Mouse (Mus musculus): ENCODE results near the gene Serpinb6a.

Gene Serpinb6a

DNA sequence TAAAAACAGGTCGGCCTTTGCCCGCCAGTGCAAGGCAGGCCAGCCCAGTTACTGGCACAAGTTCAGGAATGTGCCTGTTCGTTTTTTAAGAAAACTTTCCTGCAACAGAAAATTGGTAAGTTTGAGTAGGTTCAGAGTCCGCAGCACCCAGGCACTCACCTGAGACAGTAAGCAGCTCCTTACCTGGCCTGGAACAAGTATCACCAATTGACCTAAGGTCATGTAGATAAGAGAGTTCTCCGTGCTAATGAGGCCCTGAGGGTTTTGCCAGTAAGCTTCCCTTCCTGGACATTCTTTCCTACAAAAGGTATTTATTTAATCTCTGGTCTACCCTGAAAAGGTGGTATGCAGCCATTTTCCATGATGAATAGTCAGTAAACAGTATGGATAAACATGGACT is 80.9 kb downstream of the Serpinb6a start:
- no peak for DNase-seq (ENCODE audit: extremely low spot score, low read depth, low spot score)

DNA sequence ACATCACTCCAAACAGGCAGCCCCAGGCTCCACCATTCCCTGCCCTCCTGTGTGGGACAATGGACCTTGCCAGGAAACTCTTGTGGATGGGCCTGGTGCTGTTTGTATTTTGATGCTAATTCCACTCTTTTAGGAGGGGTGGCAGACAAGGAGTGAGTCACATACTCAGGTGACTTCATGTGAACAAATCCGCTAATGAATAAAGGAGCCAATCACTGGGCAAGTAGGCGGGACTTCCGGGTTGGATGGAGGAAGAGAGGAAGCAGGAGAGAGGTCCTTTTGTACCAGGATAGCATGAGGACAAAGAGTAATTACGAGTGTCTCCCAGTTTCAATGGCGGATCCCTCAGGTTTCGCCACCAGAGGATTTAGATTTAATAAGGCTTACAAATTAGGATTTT is 81.6 kb downstream of the Serpinb6a start:
- DNase-seq (ENCODE audit: extremely low spot score, low read depth, low spot score): no peak

DNA sequence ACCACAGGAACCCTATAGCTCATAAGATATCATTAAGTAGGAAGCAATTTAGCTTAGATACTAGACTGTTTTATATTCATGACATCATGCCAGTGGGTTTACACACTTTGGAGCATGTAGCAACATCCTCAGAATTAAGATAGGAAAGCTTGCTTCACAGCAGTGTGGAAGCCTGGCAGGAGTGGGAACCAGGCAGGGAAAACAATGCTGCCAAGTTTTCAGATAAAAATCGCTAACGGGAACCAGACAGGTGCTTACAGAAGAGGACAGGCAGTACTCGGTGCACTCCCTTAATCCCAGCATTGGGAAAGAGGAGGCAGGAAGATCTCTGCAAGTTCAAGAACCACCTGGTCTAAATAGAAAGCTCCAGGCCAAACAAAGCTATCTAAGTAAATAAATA is 95.8 kb downstream of the Serpinb6a start:
- no peak for DNase-seq (ENCODE audit: extremely low spot score, low read depth, low spot score)

DNA sequence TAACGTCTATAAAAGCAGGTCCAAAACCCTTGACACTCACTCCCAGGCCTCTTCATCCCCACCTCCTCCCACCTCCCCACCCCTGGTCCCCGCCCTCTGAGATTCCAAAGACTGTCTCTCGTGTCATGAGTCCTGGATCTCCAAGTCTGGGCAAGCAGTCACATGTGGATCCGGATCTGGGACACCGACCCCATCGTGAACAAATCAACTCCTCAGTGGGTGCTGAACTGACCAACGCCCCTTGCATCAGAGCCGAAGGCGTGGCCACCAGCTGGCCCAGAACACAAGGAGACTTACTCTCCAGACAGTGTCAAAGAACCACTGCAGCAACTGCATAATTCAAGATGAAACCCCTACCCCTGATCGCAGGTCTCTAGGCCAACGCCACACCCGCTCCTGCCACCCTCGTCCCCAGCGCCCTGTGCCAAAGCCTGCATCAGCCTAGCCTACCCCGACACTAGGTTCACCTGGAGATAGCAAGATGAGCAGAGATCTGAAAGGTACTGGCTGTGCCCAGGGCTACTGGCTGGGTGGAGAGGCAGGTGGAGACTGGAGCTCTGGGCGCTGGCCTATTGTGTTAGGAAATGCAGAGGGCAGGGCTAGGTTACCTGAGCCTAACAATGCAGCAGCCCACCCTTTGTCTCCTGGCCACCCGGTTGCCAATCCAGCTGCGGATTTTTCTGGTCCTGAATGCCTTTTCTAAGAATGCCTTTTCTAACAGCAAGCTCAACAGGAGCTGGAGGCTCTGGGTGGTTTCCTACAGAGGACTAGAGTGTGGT is 97.2 kb downstream of the Serpinb6a start, which contains the start of gene Serpinb6c:
Gene Serpinb6c (minus strand): TSS at position 533 of the 779 bp plus-strand sequence.
- no peak for DNase-seq (ENCODE audit: extremely low spot score, low read depth, low spot score)

- no peak for DNase-seq (ENCODE audit: extremely low spot score, low read depth, low spot score)
Observed at GRCm38 (mm10) chr13:33903290-33903689, 99.3 kb downstream of the Serpinb6a start.

DNA sequence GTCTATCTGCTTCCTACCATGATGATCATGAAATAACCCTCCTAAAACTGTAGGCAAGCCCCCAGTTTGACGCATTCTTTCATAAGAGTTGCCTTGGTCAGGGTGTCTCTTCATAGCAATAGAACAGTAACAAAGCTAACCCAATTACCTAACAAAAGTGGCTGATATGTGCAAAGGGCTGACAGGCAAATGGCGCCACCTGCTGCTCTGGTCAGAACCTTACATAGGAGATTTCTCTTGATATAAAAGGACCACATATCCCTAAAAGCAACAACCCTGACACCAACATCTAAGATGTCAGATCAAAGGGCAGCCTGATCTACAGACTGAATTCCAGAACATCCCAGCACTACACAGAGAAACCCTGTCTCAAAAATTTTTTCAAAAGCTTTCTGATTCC is 108.4 kb downstream of the Serpinb6a start:
- no peak for DNase-seq (ENCODE audit: extremely low spot score, low read depth, low spot score)

Measured in hindlimb bud, embryonic 11.5 days (tissue).